Mouse (Mus musculus): ENCODE results near the gene Rasa2.
"Not testable (repeated sequence)": the region's sequence is repeated elsewhere in the genome, so short reads cannot be mapped to it uniquely, and the experiment has no call there.

DNA sequence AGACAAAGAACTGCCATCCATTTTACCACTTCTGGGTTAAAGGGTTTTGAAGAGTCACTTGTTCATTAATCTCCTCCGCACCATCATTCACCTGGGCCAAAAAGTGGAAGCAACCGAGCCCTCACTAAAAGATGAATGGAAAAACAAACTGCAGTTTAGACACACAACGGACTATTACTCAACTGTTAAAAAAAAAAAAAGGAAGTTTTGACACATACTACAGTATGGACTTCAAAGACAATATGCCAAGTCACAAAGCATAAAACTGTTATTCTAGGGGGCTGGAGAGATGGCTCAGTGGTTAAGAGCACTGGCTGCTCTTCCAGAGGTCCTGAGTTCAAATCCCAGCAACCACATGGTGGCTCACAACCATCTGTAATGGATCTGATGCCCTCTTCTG, 12.6 kb upstream of the Rasa2 start:
- TF ChIP-seq POLR2A (IDR thresholded peaks at IDR 0.05; ENCODE audit: low read depth, low read length); CTCF (IDR thresholded peaks at IDR 0.05; ENCODE audit: extremely low read depth, insufficient read depth, insufficient read length, insufficient replicate concordance): not testable (repeated sequence)

Measured in spleen, adult 2 months (tissue).